Mouse (Mus musculus): ENCODE data around the gene Meis1. TPM values are rescaled to one million over a fixed set of nuclear protein-coding genes. Genes with fewer than 3 reads are reported as not detected.

The Meis1 gene
- total RNA-seq, 2 experiments from 2014 or later, result 2.1 to 2.2 TPM

DNA sequence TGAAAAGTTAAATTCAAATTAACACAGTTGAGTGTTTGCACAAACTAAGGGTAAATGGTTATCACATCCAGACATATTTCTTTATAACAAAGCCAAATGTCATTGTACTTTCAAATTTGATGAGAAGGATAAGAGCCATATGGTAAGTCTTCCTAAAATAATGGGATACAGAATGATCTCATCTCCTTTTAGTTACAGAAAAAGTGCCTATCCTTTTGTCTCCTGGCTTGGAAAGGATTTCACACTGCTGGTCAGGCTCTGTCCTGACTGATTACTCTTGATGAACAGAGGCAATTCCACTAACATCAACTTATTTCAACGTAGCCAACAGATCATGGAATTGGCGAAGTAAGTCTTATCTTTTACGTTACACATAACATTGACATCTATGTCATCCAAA, 171.1 kb downstream of the Meis1 start:
- no peak for DNase-seq (ENCODE audit: low spot score in 2 of 2)

DNA sequence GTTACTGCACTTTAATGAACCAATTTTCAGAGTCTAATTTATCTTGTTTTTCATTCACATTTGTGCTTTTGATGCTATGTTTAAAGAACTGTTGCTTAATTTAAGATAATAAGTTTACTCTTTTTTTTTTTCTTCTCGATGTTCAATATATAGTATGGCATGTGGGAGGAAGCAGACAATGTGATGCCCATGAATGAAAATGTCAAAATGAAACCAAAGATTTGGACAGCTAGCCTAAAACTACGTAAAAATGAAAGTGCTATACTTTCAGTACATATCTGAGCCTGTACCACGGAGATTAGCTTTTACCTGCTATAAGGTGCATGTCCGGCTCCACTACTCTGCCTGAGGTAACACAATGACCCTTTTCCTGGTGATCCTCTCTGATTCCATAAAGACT, 172.3 kb downstream of the Meis1 start:
- no peak for DNase-seq (ENCODE audit: low spot score in 2 of 2)

- no peak for DNase-seq (ENCODE audit: low spot score in 2 of 2)
Observed at GRCm38 (mm10) chr11:18845900-18846299, 172.9 kb downstream of the Meis1 start.

DNA sequence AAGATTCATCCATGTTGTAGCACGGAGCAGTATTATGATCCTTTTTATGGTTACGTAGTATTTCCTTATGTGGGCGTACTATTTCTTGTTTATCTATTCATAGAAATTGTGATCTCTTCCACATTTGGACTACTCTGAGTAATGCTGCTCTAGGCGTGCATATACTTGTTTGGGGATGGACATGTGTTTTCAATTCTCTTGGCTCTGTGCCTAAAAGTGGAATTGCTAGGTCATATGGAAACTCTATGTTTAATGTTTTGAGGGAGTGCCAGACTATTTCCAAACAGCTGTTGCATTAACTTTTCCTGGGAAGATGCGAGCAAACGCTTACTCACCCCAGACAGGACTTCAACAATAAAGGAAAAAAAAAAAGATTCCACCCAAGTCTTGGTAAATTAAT, 173.3 kb downstream of the Meis1 start:
- DNase-seq (ENCODE audit: low spot score in 2 of 2), result no peak

DNA sequence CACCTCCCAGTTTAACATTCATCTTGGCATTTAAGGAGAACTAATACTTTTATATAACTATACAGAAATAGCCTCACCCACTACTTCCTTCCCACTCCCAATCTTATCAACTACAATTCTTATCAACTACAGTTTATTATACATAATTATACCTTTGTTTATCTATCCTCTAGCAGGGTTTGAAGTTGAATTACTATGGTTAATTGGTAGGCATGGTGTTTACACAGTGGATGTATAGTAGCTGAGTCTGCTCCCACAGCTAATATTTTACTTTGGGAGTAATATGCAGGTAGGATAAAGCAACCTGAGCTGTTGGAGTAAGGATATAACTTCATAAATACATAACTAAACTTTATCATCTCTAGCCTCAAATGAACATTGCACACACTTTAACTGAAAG, 188.7 kb downstream of the Meis1 start:
- no peak for DNase-seq (ENCODE audit: low spot score in 2 of 2)
